Mouse (Mus musculus) lung, embryonic 16.5 days (tissue): ENCODE data around the gene 4930432K21Rik. TPM values are rescaled to one million over a fixed set of nuclear protein-coding genes. Genes with fewer than 3 reads are reported as not detected.

Experiments
- ATAC-seq: fragments of 200-750 bp; cut with Nextera tagmentation; 2 replicates; pipeline ENCODE4 v1.8.0; 2017; ENCODE audit warnings: low read depth, mild to moderate bottlenecking, moderate library complexity
- H3K27ac ChIP-seq: fragments of 300-500 bp; sonication (generic); 2 replicates; pipeline ENCODE4 v1.5.1; 2014; ENCODE audit warnings: mild to moderate bottlenecking, control low read depth, low read length
- H3K27me3 ChIP-seq: fragments of 300-500 bp; sonication (generic); 2 replicates; pipeline ENCODE4 v1.6.1; 2014; ENCODE audit warnings: low read depth, low read length, mixed read lengths; ENCODE audit not compliant: control insufficient read depth, insufficient read depth
- H3K36me3 ChIP-seq: fragments of 300-500 bp; sonication (generic); 2 replicates; pipeline ENCODE4 v1.6.1; 2014; ENCODE audit warnings: low read length; ENCODE audit not compliant: control insufficient read depth, insufficient read depth
- H3K4me1 ChIP-seq: fragments of 300-500 bp; sonication (generic); replicated peaks from 2 replicates; pipeline ENCODE4 v1.6.1; 2014; ENCODE audit warnings: low read length, mixed read lengths; ENCODE audit not compliant: control insufficient read depth, insufficient read depth
- H3K4me2 ChIP-seq: fragments of 300-500 bp; sonication (generic); 2 replicates; pipeline ENCODE4 v1.6.1; 2014; ENCODE audit warnings: low read depth, low read length, control low read depth
- H3K4me3 ChIP-seq: fragments of 300-500 bp; sonication (generic); 2 replicates; pipeline ENCODE4 v1.5.1; 2014; ENCODE audit warnings: mild to moderate bottlenecking, low read length, control low read depth
- H3K9ac ChIP-seq: fragments of 300-500 bp; sonication (generic); 2 replicates; pipeline ENCODE4 v1.6.1; 2014; ENCODE audit warnings: low read length, control low read depth
- H3K9me3 ChIP-seq: fragments of 300-500 bp; sonication (generic); 2 replicates; pipeline ENCODE4 v1.6.1; 2016; ENCODE audit warnings: low read length; ENCODE audit not compliant: control insufficient read depth
- WGBS: fragments of 180-500 bp; shearing (Covaris S2); extraction: QIAGEN DNeasy Blood & Tissue Kit; methylation state at CpG from one replicate; pipeline ENCODE4 v1.1.7; 2014; 5-methylcytosine and 5-hydroxymethylcytosine counted together
- polyA plus RNA-seq: library from polyadenylated mRNA; unstranded; fragments of >200 nt; fragmentation: Nextera tagmentation; extraction: Ambion mirVana; gene quantifications from 2 replicates; pipeline ENCODE4 v1.2.1, GENCODE M21; 2015

4930432K21Rik gene
- 1.5 and 2.0 TPM in 2 replicates for polyA plus RNA-seq

DNA sequence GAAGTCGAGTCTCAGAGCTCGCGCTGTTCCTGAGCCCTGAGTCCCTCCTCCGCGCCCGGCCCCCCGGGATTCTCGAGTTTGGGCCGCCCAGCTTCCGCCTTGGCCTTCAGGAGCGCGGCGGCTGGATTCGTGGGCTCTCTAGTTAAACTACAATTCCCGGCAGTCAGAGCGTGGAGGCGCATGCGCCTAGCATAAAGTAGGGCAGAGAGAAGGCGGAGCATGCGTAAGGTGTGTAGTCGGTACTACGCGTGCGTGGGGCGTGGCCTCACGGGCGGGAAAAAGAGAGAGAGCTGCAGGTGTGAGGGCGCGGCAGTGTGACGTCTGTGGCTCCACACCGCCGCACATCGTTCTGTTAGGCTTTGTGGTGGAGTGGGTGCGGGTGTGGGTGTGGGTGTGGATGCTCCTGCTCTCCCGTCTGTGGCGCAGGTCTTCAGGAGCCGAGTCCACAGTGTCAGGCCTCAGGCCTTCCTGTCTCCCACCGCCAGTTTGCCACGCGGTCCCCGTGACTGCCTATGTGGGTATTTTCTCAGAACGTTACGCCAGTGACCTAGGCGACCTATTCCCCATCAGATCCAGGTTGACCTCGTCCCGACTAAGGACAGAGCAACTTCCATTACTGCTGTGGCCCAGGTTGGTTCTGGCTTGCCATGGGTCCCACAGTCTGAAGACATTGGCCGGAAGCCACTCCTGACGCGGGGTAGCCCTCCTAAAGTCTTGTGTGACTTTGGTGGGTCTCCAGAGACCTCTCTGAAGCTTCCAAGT lies at the start of gene 4930432K21Rik, which contains the start of gene Cc2d1a:
Gene 4930432K21Rik, plus strand, starts transcription at position 257 of the 762 bp plus-strand sequence.
Gene Cc2d1a, minus strand, starts transcription at position 168 of the 762 bp plus-strand sequence.
- H3K9ac ChIP-seq: peak within 1 kb of the TSS; percentile 91
- H3K4me3 ChIP-seq: peak within 1 kb of the TSS; percentile 73
- no peaks in the 10 kb centered on the region for H3K27me3 ChIP-seq
- peak within 1 kb of the TSS; percentile 76 for H3K27ac ChIP-seq
- H3K9me3 ChIP-seq: no peaks in the 10 kb centered on the region
- WGBS: 12% methylated on average over 49 of the region's 49 CpGs
- ATAC-seq: peak; percentile 97
- peak within 1 kb of the TSS; percentile 97 for H3K4me2 ChIP-seq
- H3K4me1 ChIP-seq: peaks cover 11% of the 10 kb centered on the region
- H3K36me3 ChIP-seq: peaks cover 13% of the 10 kb centered on the region

DNA sequence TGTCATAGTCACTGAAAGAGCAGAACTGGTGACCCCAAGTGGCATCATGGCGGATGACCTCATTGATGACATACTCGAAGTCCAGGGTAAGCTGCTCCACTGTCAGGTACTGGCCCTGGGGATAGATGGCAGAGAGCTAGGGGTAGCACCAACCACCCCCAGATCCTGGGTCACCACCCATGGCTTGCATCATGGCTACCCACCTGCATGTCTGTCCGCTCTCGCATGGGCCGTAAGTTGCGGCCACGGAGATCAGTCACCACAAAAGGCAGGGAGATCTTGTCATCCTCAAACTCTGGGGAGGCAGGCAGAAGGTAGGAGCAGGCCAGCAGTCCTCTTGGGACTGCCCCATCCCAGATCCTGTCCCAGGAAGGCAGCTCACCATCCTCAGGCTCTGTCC lies 49.4 kb upstream of the 4930432K21Rik start:
- ATAC-seq: no peak
- Histone ChIP-seq H3K27me3 (no peaks in the 10 kb centered on the region), H3K4me2 (no peak overlapping the region), H3K36me3 (peaks cover 38% of the 10 kb centered on the region), H3K9ac (no peak overlapping the region), H3K4me3 (no peak overlapping the region), H3K27ac (no peak overlapping the region), H3K9me3 (no peaks in the 10 kb centered on the region), H3K4me1 (peaks cover 5% of the 10 kb centered on the region)
- WGBS: 88% methylated on average over 7 of the region's 7 CpGs

DNA sequence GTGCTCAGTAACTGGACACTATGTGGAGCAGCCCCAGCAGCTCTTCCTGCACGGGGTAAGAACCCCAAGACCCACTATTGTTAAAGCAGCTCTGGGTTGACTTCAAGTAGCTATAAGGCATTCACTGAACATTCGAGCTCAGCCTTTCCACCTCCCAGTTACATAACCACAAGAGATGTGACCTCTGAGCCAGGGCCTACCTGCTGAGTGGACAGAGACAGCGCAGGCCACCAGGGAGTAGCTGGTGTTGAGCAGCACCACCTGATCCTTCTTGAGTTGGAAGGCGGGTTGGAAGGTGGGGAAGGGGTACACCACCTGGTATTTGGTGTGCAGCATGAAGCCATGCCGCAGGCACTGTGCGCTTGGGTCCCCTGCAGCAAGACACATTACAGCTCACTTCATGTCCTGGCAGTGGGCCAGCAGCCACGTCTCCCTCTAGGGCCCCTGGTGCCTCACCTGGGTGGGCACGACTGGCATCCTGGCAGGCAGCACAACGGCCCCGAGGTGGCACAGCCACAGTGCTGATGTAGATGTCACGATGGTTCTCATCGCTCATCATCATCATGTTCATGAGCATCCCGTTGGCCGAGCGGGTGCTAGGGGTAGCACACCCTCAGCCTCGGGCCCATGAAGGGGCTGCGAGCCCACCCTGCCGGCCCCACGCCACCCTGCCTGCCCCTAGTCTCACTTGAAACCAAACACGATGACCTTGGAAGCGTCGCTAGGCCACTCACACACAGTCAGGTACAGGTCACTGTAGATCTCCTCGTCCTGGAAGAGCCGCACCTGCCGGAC lies 46.2 kb upstream of the 4930432K21Rik start:
- H3K27me3 ChIP-seq: no peaks in the 10 kb centered on the region
- ATAC-seq: no peak
- H3K36me3 ChIP-seq: peaks cover 30% of the 10 kb centered on the region
- no peaks in the 10 kb centered on the region for H3K9me3 ChIP-seq
- WGBS: 87% methylated on average over 25 of the region's 25 CpGs
- peaks cover 11% of the 10 kb centered on the region for H3K4me1 ChIP-seq
- no peak overlapping the region for H3K4me3 ChIP-seq
- H3K27ac ChIP-seq: no peak overlapping the region
- no peak overlapping the region for H3K9ac ChIP-seq
- H3K4me2 ChIP-seq: no peak overlapping the region

DNA sequence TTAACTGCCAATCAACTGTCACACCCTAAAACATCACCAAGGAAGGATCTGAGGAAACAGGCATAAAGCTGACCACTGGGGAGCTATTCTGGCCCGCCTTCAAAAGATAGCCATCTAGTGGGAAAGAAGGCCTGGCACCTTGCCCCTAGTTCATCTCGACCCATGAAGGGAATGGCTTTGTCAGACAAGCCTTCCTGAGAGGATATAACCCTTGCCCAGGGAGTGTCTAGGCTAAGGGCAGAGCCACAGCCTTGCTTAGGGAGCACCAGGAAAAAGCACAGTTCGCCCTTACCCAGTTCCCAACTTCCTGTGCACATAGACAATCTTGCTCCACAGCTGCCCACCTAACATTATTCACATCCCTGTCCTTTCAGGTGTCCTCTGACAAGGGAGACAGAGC lies 44.2 kb upstream of the 4930432K21Rik start:
- ATAC-seq: no peak
- Histone ChIP-seq H3K27me3 (no peaks in the 10 kb centered on the region), H3K36me3 (peaks cover 13% of the 10 kb centered on the region), H3K9me3 (no peaks in the 10 kb centered on the region), H3K4me1 (peaks cover 11% of the 10 kb centered on the region), H3K4me2 (peak overlapping the region; percentile 78), H3K9ac (peak overlapping the region; percentile 90), H3K4me3 (peak overlapping the region; percentile 77), H3K27ac (no peak overlapping the region; the same call in 1 of the 2 replicates)
- 33% methylated on average over 3 of the region's 3 CpGs for WGBS

DNA sequence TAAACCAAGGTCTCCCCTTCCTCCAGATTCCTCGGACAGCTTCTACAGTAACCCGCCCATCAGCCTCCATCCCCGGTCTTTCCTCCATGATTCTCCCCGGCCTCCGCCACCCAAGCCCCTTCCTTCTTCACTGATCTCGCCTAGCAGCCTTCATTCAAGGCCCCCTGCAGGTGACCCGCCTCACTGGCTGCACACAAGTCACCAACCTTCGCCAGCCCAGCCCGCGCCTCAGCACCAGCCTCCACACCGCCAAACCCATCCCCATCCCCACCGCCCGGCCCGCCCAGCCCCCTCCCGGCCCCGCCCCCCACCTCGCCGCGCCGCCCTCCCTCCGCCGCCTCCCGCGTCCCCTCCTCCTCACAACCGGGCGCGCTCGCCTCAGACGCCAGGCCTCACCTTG lies 43.6 kb upstream of the 4930432K21Rik start:
- Histone ChIP-seq H3K27me3 (no peaks in the 10 kb centered on the region), H3K9ac (peak overlapping the region; percentile 90), H3K4me1 (peaks cover 11% of the 10 kb centered on the region), H3K27ac (peak overlapping the region; percentile 88), H3K4me2 (peak overlapping the region; percentile 78), H3K36me3 (peaks cover 10% of the 10 kb centered on the region), H3K9me3 (no peaks in the 10 kb centered on the region), H3K4me3 (peak overlapping the region; percentile 77)
- 2% methylated on average over 13 of the region's 29 CpGs for WGBS
- ATAC-seq: peak; percentile 79

DNA sequence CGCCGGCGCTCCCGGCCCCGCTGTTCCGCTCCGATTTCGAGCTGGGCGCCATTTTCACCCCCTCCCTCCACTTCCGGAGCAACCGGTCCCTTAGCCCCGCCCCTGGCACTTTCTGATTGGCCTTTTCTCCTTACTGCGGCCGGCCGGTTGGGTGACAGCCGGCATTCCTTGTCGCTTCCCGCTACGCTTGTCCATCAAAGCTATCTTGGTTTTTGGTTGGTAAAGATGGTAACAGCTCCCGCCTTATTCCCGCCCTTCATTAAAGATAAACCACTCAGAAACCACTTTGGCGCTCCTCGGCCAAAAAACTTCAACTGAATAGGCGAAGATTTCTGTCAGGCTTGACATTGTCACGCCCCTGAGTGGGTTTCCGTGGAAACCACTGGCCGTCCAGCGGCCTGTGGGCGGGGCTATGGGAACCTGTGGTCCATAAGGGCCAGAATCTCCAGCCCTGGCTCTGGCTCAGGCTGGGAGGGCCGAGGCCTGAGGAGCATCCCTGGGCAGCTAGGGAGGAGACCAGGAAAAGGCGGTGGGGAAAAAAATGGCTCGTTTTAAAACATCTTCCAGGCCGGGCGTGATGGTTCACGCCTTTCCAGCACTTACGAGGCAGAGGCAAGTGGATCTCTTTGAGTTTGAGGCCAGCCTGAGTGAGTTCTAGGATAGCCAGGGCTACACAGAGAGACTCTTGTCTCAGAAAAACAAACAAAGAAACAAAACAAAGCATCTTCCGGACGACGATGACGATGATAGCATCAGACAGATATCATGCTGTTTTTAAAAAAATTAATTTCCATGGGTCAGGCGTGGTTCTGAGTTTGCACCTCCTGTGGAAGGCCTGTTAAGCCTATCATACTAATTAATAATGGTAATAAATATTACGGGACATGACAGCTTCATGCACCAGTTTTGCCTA lies 42.9 kb upstream of the 4930432K21Rik start, which contains the start of gene Dcaf15:
Gene Dcaf15, minus strand, starts transcription at position 72 of the 913 bp plus-strand sequence.
- WGBS: 6% methylated on average over 42 of the region's 42 CpGs
- H3K4me2 ChIP-seq: peak within 1 kb of the TSS; percentile 78
- peak within 1 kb of the TSS; percentile 90 for H3K9ac ChIP-seq
- peak within 1 kb of the TSS; percentile 88 for H3K27ac ChIP-seq
- peak within 1 kb of the TSS; percentile 77 for H3K4me3 ChIP-seq
- peaks cover 10% of the 10 kb centered on the region for H3K36me3 ChIP-seq
- peak; percentile 98 for ATAC-seq
- H3K4me1 ChIP-seq: peaks cover 11% of the 10 kb centered on the region
- no peaks in the 10 kb centered on the region for H3K9me3 ChIP-seq
- no peaks in the 10 kb centered on the region for H3K27me3 ChIP-seq

DNA sequence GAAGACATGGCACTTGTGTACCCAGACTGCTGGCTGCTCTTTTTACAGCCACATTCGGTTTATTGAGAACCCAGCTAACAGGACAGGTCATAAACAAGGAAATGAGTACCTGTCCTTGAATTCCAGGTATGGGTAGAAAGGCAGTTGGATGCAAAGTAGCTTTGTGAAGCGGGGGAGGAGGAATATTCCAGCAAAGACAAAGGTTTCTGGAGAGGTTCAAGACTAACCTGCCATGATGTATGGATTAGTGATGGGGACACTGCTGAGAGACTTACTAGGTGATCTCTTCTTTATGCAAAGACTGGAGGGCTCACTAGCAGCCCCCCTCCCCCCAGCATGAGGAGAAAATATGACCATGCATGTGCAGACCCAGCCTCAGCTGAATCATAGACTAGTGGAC lies 42.1 kb upstream of the 4930432K21Rik start:
- ATAC-seq: no peak
- Histone ChIP-seq H3K27me3 (no peaks in the 10 kb centered on the region), H3K9me3 (no peaks in the 10 kb centered on the region), H3K9ac (no peak overlapping the region), H3K4me2 (no peak overlapping the region), H3K27ac (no peak overlapping the region), H3K4me1 (peaks cover 11% of the 10 kb centered on the region), H3K36me3 (peaks cover 10% of the 10 kb centered on the region), H3K4me3 (no peak overlapping the region)
- WGBS: 80% methylated on average over 2 of the region's 2 CpGs

DNA sequence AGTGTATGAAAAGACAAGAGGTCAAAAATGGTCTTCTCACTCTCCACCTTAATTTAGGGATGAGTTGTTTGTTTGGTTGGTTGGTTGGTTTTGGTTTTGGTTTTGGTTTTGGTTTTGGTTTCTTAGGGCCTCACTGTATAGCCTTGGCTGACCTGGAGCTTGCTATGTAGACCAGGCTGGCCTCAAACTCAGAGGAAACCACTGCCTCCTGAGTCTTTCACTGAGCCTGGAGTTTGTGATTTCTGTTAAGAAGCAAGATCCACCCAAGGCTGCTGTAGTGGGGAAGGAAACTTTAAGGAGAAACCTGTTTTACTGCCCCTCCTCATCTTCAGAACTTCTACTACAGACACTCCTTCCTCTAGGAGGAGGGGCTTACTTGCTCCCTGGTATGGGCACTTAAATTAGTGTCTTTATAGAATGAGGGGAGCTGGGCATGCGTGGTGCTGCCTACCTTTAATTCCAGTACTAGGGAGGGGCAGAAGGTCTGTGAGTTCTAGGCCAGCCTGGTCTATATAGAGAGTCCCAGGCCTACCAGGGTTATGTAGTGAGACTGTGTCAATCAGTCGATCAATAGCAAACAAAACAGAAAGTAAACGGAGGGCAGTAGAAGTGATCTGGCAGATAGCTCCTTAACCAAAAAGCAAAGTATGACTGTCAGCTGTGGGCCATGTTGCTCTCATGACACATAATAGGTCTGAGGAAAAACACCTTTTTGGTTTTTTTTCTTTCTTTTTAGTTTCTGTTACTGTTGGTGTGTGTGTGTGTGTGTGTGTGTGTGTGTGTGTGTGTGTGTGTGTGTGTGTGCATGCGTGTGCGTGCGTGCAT lies 41.4 kb upstream of the 4930432K21Rik start:
- Histone ChIP-seq H3K36me3 (peaks cover 8% of the 10 kb centered on the region), H3K4me1 (peaks cover 11% of the 10 kb centered on the region), H3K27me3 (no peaks in the 10 kb centered on the region), H3K4me3 (no peak overlapping the region), H3K27ac (no peak overlapping the region), H3K4me2 (no peak overlapping the region), H3K9ac (no peak overlapping the region), H3K9me3 (no peaks in the 10 kb centered on the region)
- ATAC-seq: no peak
- 82% methylated on average over 6 of the region's 6 CpGs for WGBS
